Mouse (Mus musculus) CH12F3 (cell line): ENCODE measurements around the gene Pofut1.

Experiments used
- in situ Hi-C: fragments of 300-500 bp; cut with MboI; formaldehyde crosslinking; loops from 2 replicates; pipeline ENCODE4 v1.14.3; 2020; ENCODE audit warnings: low sequenced_read_pairs

The Pofut1 gene

GRCm38 (mm10) chr2:153286524-153286923, 45.2 kb downstream of the Pofut1 start:
- in situ Hi-C loops = no loop called here

- in situ Hi-C loops = no loop called here
These were observed 46.5 kb downstream of the Pofut1 start for GRCm38 (mm10) chr2:153287835-153288234.

GRCm38 (mm10) chr2:153290938-153291928, 49.9 kb downstream of the Pofut1 start, which contains the start of gene Kif3b:
Gene Kif3b (plus strand): TSS chr2:153291413.
- in situ Hi-C loops = no loop called here

- in situ Hi-C loops = no loop called here
These were observed 51.0 kb downstream of the Pofut1 start for GRCm38 (mm10) chr2:153292305-153292861.

- in situ Hi-C loops = no loop called here
These were observed 53.9 kb downstream of the Pofut1 start for GRCm38 (mm10) chr2:153295196-153295595.

- in situ Hi-C loops = no loop called here
These were observed 56.4 kb downstream of the Pofut1 start for GRCm38 (mm10) chr2:153297771-153298170.

- in situ Hi-C loops = no loop called here
These were observed 57.1 kb downstream of the Pofut1 start for GRCm38 (mm10) chr2:153298460-153298859.

GRCm38 (mm10) chr2:153298863-153299262, 57.5 kb downstream of the Pofut1 start:
- in situ Hi-C loops = no loop called here

GRCm38 (mm10) chr2:153301123-153301522, 59.8 kb downstream of the Pofut1 start:
- in situ Hi-C loops = no loop called here

GRCm38 (mm10) chr2:153305240-153305639, 63.9 kb downstream of the Pofut1 start:
- in situ Hi-C loops = no loop called here

GRCm38 (mm10) chr2:153308586-153308985, 67.3 kb downstream of the Pofut1 start:
- in situ Hi-C loops = no loop called here

GRCm38 (mm10) chr2:153309106-153309505, 67.8 kb downstream of the Pofut1 start:
- in situ Hi-C loops = no loop called here

GRCm38 (mm10) chr2:153310228-153310627, 68.9 kb downstream of the Pofut1 start:
- in situ Hi-C loops = no loop called here

- in situ Hi-C loops = no loop called here
These were observed 71.6 kb downstream of the Pofut1 start for GRCm38 (mm10) chr2:153312884-153313283.

GRCm38 (mm10) chr2:153318408-153318807, 77.1 kb downstream of the Pofut1 start:
- in situ Hi-C loops = no loop called here

- in situ Hi-C loops = no loop called here
These were observed 77.8 kb downstream of the Pofut1 start for GRCm38 (mm10) chr2:153319036-153319643.
